17 mouse cellular contexts compared by ENCODE assay signal in the genomic region with DNA sequence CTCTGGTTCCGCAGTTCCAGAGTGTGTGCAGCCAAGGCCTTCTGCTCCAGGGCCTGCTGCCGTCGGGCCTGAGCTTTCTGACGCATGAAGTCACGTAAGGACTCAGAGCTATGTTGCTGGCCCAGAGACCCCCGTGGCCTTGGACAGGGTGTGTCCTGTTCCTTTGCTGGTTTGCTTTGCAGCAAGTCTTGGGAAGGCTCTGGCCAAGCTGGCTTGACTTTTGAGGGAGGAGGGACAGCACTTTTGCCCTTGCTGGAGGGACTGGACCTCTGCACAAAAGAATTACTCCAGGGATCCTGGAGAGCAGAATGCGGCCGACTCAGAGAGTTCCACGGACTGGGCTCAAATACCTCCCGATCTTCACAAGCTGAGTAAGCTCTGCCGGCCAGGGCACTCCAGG. TPM values are rescaled to one million over a fixed set of nuclear protein-coding genes. Genes with fewer than 3 reads are reported as not detected.
"Had no signal": no experiment of that assay in that cellular context is flagged by ENCODE, and none has a peak within 500 bp of the region (broad histone marks: within the 10 kb centered on the region; RNA-seq: fewer than 3 reads in every experiment).

No protein-coding gene starts in this region.

- DNase-seq: kidney, postnatal 14 days; left cerebral cortex, postnatal 4 days; lung, adult 2 months; lung, postnatal 36 days; retina, postnatal 1 day; right cerebral cortex, postnatal 4 days; thymus, adult 18-20 months; thymus, postnatal 14 days had no signal

- H3K4me3 ChIP-seq: kidney, embryonic 15.5 days; liver, embryonic 15.5 days; midbrain, embryonic 15.5 days; neural tube, embryonic 12.5 days; stomach, embryonic 15.5 days had no signal

- ATAC-seq: midbrain, embryonic 15.5 days had no signal

- H3K4me2 ChIP-seq: kidney, embryonic 15.5 days; liver, embryonic 11.5 days; liver, embryonic 15.5 days; midbrain, embryonic 15.5 days; neural tube, embryonic 12.5 days; stomach, embryonic 15.5 days had no signal

- H3K9ac ChIP-seq: kidney, embryonic 15.5 days; liver, embryonic 15.5 days; midbrain, embryonic 15.5 days; neural tube, embryonic 12.5 days; stomach, embryonic 15.5 days had no signal

- H3K27ac ChIP-seq: kidney, embryonic 15.5 days; liver, embryonic 15.5 days; midbrain, embryonic 15.5 days; neural tube, embryonic 12.5 days; stomach, embryonic 15.5 days had no signal

- H3K36me3 ChIP-seq: kidney, embryonic 15.5 days; liver, embryonic 15.5 days; midbrain, embryonic 15.5 days; neural tube, embryonic 12.5 days; stomach, embryonic 15.5 days had no signal

- H3K4me1 ChIP-seq: kidney, embryonic 15.5 days; liver, embryonic 15.5 days; midbrain, embryonic 15.5 days; stomach, embryonic 15.5 days had no signal

- H3K9me3 ChIP-seq: kidney, embryonic 15.5 days; liver, embryonic 15.5 days; midbrain, embryonic 15.5 days; neural tube, embryonic 12.5 days; stomach, embryonic 15.5 days had no signal

- H3K27me3 ChIP-seq: kidney, embryonic 15.5 days; liver, embryonic 15.5 days; midbrain, embryonic 15.5 days; neural tube, embryonic 12.5 days; stomach, embryonic 15.5 days had no signal

RNA-seq across cellular contexts. Expression of gene Ccdc187, which starts 13.8 kb away (rescaled TPM):
- total RNA-seq: megakaryocyte progenitor cell, adult 5-6 weeks; monocyte, adult 5-6 weeks had no signal
- polyA plus RNA-seq: liver, embryonic 11.5 days; spleen, adult 2 months had no signal
